Mouse (Mus musculus): ENCODE measurements around the gene Prcc.

DNA sequence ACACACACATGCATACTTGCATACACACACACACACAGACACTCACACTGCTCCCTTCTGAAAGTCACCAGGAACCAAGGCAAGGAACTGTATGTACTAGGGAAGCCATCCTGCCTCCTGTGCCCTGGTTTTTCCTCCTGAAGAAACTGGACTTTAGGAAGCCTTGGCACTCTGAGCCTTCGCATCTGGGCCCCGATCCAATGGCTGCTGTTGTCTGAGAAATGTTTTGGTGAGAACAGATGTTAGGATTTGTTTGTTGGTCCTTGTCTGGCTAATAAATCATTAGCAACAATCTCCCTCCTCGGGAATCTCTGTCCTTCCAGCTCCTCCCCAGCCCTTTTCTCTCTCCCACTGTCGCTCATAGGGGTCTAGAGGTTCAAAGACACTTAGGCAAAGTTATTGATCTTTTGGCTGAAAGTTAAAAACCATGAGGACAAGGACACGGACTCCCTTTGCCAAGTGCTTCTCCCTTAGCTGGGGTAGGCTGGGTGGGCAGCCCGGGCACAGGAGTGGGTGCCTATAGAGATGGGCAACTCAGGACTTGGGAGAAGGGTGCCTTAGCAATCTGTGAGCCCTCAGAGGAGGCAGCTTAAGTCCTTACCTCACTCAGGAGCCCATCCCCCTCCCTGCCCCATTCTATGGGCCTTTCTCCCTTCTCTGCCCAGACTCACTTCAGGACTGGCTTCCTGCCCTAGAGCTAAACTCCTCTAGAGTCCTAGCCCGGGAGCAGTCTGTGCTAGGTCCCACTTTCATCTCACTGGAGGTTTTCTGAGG is 30.4 kb downstream of the Prcc start:
- TF ChIP-seq CTCF (IDR thresholded peaks at IDR 0.05; ENCODE audit: extremely low read depth, insufficient read length, insufficient replicate concordance, low read depth, low read length) (no peak), POLR2A (IDR thresholded peaks at IDR 0.05; ENCODE audit: low read depth, low read length) (no peak)

Measured in small intestine, adult 2 months (tissue).